Mouse (Mus musculus): ENCODE data around the gene Ap1g1. TPM values are rescaled to one million over a fixed set of nuclear protein-coding genes. Genes with fewer than 3 reads are reported as not detected.

The Ap1g1 gene
- polyA plus RNA-seq, 1 experiment from 2014 or later, result 35.7 TPM

DNA sequence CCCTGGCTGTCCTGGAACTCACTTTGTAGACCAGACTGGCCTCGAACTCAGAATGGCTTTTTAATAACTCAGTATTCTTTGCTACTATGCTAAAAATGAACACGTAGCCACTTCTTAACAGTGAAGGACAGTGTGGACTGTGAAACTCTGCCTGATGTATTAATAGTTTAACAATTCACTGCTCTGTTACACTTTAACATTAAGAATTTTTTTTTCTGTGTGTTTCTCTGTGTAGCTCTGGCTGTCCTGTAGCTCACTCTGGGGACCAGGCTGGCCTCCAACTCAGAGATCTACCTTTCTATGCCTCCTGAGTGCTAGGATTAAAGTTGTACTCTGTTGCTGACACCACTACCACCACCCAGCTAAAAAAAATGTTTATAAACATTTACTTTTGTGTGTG lies 45.2 kb downstream of the Ap1g1 start:
- ATAC-seq (no peak), DNase-seq (ENCODE audit: low spot score) (no peak)
- 0 out of 2 replicates have a peak, but pooled peaks cover 7% of the 10 kb centered on the region for H3K36me3 ChIP-seq (ENCODE audit: control insufficient read depth, insufficient read depth, low read length)
- H3K27ac ChIP-seq (ENCODE audit: low read depth, low read length), result no peak overlapping the region
- no peaks in the 10 kb centered on the region for H3K4me1 ChIP-seq (ENCODE audit: control insufficient read depth, insufficient read depth, low read length)
- H3K9me3 ChIP-seq (replicated peaks; ENCODE audit: control insufficient read depth, low read length), result no peaks in the 10 kb centered on the region
- H3K27me3 ChIP-seq (replicated peaks; ENCODE audit: control insufficient read depth, insufficient read depth, low read length), result no peaks in the 10 kb centered on the region
- H3K9ac ChIP-seq (ENCODE audit: low read length), result no peak overlapping the region
- no peak overlapping the region for H3K4me2 ChIP-seq (ENCODE audit: low read length)
- 93% methylated on average over 2 of the region's 2 CpGs for WGBS
- no peak overlapping the region for H3K4me3 ChIP-seq (ENCODE audit: low read depth, low read length)

- Histone ChIP-seq H3K4me3 (ENCODE audit: low read depth, low read length) (no peak overlapping the region), H3K4me2 (ENCODE audit: low read length) (no peak overlapping the region), H3K9ac (ENCODE audit: low read length) (no peak overlapping the region), H3K27me3 (replicated peaks; ENCODE audit: control insufficient read depth, insufficient read depth, low read length) (no peaks in the 10 kb centered on the region), H3K4me1 (ENCODE audit: control insufficient read depth, insufficient read depth, low read length) (no peaks in the 10 kb centered on the region), H3K9me3 (replicated peaks; ENCODE audit: control insufficient read depth, low read length) (no peaks in the 10 kb centered on the region), H3K27ac (ENCODE audit: low read depth, low read length) (no peak overlapping the region), H3K36me3 (ENCODE audit: control insufficient read depth, insufficient read depth, low read length) (peaks cover 43% of the 10 kb centered on the region)
- 96% methylated on average over 2 of the region's 2 CpGs for WGBS
- DNase-seq (ENCODE audit: low spot score), result no peak
- no peak for ATAC-seq
Observed at GRCm38 (mm10) chr8:109839822-109840221, 61.5 kb downstream of the Ap1g1 start.

- Histone ChIP-seq H3K9ac (ENCODE audit: low read length) (no peak overlapping the region), H3K27me3 (replicated peaks; ENCODE audit: control insufficient read depth, insufficient read depth, low read length) (no peaks in the 10 kb centered on the region), H3K4me3 (ENCODE audit: low read depth, low read length) (no peak overlapping the region), H3K9me3 (replicated peaks; ENCODE audit: control insufficient read depth, low read length) (no peaks in the 10 kb centered on the region), H3K36me3 (ENCODE audit: control insufficient read depth, insufficient read depth, low read length) (peaks cover 55% of the 10 kb centered on the region), H3K4me1 (ENCODE audit: control insufficient read depth, insufficient read depth, low read length) (no peaks in the 10 kb centered on the region), H3K27ac (ENCODE audit: low read depth, low read length) (no peak overlapping the region), H3K4me2 (ENCODE audit: low read length) (no peak overlapping the region)
- WGBS, result 100% methylated on average over 1 of the region's 1 CpGs
- DNase-seq (ENCODE audit: low spot score) (no peak), ATAC-seq (no peak)
Observed at GRCm38 (mm10) chr8:109842468-109842867, 64.1 kb downstream of the Ap1g1 start.

DNA sequence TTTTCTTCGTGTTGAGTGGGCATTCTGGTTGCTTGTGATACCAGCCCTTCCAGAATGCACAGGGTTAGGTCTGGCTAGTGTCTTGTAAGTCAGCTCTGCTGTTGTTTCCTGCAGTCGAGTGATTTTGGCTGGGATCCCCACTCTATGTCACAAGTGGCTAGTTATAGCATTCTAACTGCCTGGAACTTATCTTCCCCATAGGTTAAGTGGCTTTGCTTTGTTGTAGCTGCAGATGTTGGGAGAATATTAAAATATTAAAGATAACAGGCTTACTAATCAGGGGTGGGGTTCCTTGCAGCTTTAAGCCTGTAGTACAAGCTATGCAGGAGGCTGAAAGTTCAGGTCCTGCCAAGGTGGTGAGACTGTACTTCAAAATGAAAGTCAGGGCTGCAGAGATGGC lies 69.5 kb downstream of the Ap1g1 start:
- no peak overlapping the region for H3K9ac ChIP-seq (ENCODE audit: low read length)
- no peak for ATAC-seq
- H3K27me3 ChIP-seq (replicated peaks; ENCODE audit: control insufficient read depth, insufficient read depth, low read length), result no peaks in the 10 kb centered on the region
- H3K4me1 ChIP-seq (ENCODE audit: control insufficient read depth, insufficient read depth, low read length), result no peaks in the 10 kb centered on the region
- peaks cover 62% of the 10 kb centered on the region for H3K36me3 ChIP-seq (ENCODE audit: control insufficient read depth, insufficient read depth, low read length)
- H3K4me3 ChIP-seq (ENCODE audit: low read depth, low read length), result no peak overlapping the region
- no peak overlapping the region for H3K27ac ChIP-seq (ENCODE audit: low read depth, low read length)
- DNase-seq (ENCODE audit: low spot score), result no peak
- no peak overlapping the region for H3K4me2 ChIP-seq (ENCODE audit: low read length)
- 83% methylated on average over 2 of the region's 2 CpGs for WGBS
- no peaks in the 10 kb centered on the region for H3K9me3 ChIP-seq (replicated peaks; ENCODE audit: control insufficient read depth, low read length)

GRCm38 (mm10) chr8:109848981-109849380 lies 70.6 kb downstream of the Ap1g1 start:
- Histone ChIP-seq H3K9ac (ENCODE audit: low read length) (no peak overlapping the region), H3K36me3 (ENCODE audit: control insufficient read depth, insufficient read depth, low read length) (peaks cover 55% of the 10 kb centered on the region), H3K27ac (ENCODE audit: low read depth, low read length) (no peak overlapping the region), H3K4me3 (ENCODE audit: low read depth, low read length) (no peak overlapping the region), H3K27me3 (replicated peaks; ENCODE audit: control insufficient read depth, insufficient read depth, low read length) (no peaks in the 10 kb centered on the region), H3K4me2 (ENCODE audit: low read length) (no peak overlapping the region), H3K9me3 (replicated peaks; ENCODE audit: control insufficient read depth, low read length) (no peaks in the 10 kb centered on the region), H3K4me1 (ENCODE audit: control insufficient read depth, insufficient read depth, low read length) (no peaks in the 10 kb centered on the region)
- DNase-seq (ENCODE audit: low spot score), result no peak
- WGBS, result 90% methylated on average over 3 of the region's 3 CpGs
- ATAC-seq, result no peak

DNA sequence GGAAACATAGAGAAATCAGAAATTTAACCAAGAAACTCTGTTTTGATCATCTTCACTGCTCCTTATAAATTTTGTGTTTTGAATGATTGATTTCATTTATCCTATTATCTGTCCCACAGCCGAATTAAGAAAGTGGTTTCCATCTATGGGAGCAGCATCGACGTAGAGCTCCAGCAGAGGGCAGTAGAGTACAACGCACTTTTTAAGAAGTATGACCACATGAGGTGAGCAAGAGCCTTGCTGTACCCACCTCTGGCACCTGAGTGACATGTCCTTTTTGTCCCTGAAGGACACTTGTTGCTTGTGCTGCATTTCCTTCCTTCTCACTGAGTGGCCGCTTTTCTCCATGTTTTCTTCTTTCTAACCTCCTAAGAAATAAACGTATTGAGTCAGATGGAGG lies 75.1 kb downstream of the Ap1g1 start:
- Histone ChIP-seq H3K27ac (ENCODE audit: low read depth, low read length) (no peak overlapping the region), H3K4me2 (ENCODE audit: low read length) (no peak overlapping the region), H3K4me3 (ENCODE audit: low read depth, low read length) (no peak overlapping the region), H3K36me3 (ENCODE audit: control insufficient read depth, insufficient read depth, low read length) (peaks cover 73% of the 10 kb centered on the region), H3K9me3 (replicated peaks; ENCODE audit: control insufficient read depth, low read length) (no peaks in the 10 kb centered on the region), H3K9ac (ENCODE audit: low read length) (no peak overlapping the region), H3K27me3 (replicated peaks; ENCODE audit: control insufficient read depth, insufficient read depth, low read length) (no peaks in the 10 kb centered on the region), H3K4me1 (ENCODE audit: control insufficient read depth, insufficient read depth, low read length) (no peaks in the 10 kb centered on the region)
- DNase-seq (ENCODE audit: low spot score), result peak; percentile 82
- ATAC-seq, result no peak
- WGBS, result 39% methylated on average over 6 of the region's 6 CpGs

GRCm38 (mm10) chr8:109854522-109854921 lies 76.2 kb downstream of the Ap1g1 start:
- no peak overlapping the region for H3K27ac ChIP-seq (ENCODE audit: low read depth, low read length)
- no peak for DNase-seq (ENCODE audit: low spot score)
- no peaks in the 10 kb centered on the region for H3K4me1 ChIP-seq (ENCODE audit: control insufficient read depth, insufficient read depth, low read length)
- H3K9me3 ChIP-seq (replicated peaks; ENCODE audit: control insufficient read depth, low read length), result no peaks in the 10 kb centered on the region
- peaks cover 75% of the 10 kb centered on the region for H3K36me3 ChIP-seq (ENCODE audit: control insufficient read depth, insufficient read depth, low read length)
- H3K4me2 ChIP-seq (ENCODE audit: low read length), result no peak overlapping the region
- H3K4me3 ChIP-seq (ENCODE audit: low read depth, low read length), result no peak overlapping the region
- 91% methylated on average over 4 of the region's 4 CpGs for WGBS
- ATAC-seq, result no peak
- no peak overlapping the region for H3K9ac ChIP-seq (ENCODE audit: low read length)
- H3K27me3 ChIP-seq (replicated peaks; ENCODE audit: control insufficient read depth, insufficient read depth, low read length), result no peaks in the 10 kb centered on the region

- H3K4me2 ChIP-seq (ENCODE audit: low read length), result no peak overlapping the region
- H3K4me3 ChIP-seq (ENCODE audit: low read depth, low read length), result no peak overlapping the region
- no peak overlapping the region for H3K27ac ChIP-seq (ENCODE audit: low read depth, low read length)
- WGBS, result 99% methylated on average over 6 of the region's 6 CpGs
- peaks cover 75% of the 10 kb centered on the region for H3K36me3 ChIP-seq (ENCODE audit: control insufficient read depth, insufficient read depth, low read length)
- no peak overlapping the region for H3K9ac ChIP-seq (ENCODE audit: low read length)
- no peaks in the 10 kb centered on the region for H3K4me1 ChIP-seq (ENCODE audit: control insufficient read depth, insufficient read depth, low read length)
- ATAC-seq (no peak), DNase-seq (ENCODE audit: low spot score) (no peak)
- no peaks in the 10 kb centered on the region for H3K27me3 ChIP-seq (replicated peaks; ENCODE audit: control insufficient read depth, insufficient read depth, low read length)
- no peaks in the 10 kb centered on the region for H3K9me3 ChIP-seq (replicated peaks; ENCODE audit: control insufficient read depth, low read length)
Observed at GRCm38 (mm10) chr8:109855451-109855850, 77.1 kb downstream of the Ap1g1 start.

GRCm38 (mm10) chr8:109863398-109863797 lies 85.0 kb downstream of the Ap1g1 start:
- DNase-seq (ENCODE audit: low spot score) (no peak), ATAC-seq (no peak)

More at GRCm38 (mm10) chr8:109863398-109863797, 85.0 kb downstream of the Ap1g1 start:
- Histone ChIP-seq H3K4me3 (ENCODE audit: low read depth, low read length) (no peak overlapping the region), H3K27ac (ENCODE audit: low read depth, low read length) (no peak overlapping the region), H3K9me3 (replicated peaks; ENCODE audit: control insufficient read depth, low read length) (no peaks in the 10 kb centered on the region), H3K4me2 (ENCODE audit: low read length) (no peak overlapping the region), H3K4me1 (ENCODE audit: control insufficient read depth, insufficient read depth, low read length) (no peaks in the 10 kb centered on the region), H3K9ac (ENCODE audit: low read length) (no peak overlapping the region), H3K27me3 (replicated peaks; ENCODE audit: control insufficient read depth, insufficient read depth, low read length) (no peaks in the 10 kb centered on the region), H3K36me3 (ENCODE audit: control insufficient read depth, insufficient read depth, low read length) (peaks cover 44% of the 10 kb centered on the region)
- WGBS, result 79% methylated on average over 2 of the region's 2 CpGs
